Mouse (Mus musculus): ENCODE data around the gene Lasp1. TPM values are rescaled to one million over a fixed set of nuclear protein-coding genes. Genes with fewer than 3 reads are reported as not detected.

Gene Lasp1
- polyA plus RNA-seq, 1 experiment = 167 TPM

DNA sequence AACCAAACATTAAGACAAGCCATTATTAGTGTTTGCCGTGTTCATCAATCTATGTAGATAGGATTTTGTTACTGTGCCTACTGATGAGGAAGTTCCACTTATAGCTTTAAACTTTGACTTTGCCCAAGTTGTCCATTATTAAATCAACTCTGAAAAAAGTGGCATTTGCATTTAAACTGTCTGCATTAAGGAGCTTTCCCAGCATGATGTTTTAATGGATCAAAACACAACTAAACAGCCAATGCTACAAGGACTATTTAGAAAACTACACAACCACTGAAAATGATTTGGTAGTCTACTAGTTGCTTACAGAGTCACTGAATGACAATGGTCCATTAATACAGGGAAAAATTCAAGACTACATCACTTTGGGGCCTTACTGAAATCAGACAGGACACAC lies 19.9 kb upstream of the Lasp1 start:
- Histone ChIP-seq H3K36me3 (ENCODE audit: control insufficient read depth, insufficient read depth, low read length) (peaks cover 49% of the 10 kb centered on the region), H3K27ac (ENCODE audit: control insufficient read depth, insufficient read depth, low read length) (no peak overlapping the region), H3K27me3 (ENCODE audit: control insufficient read depth, insufficient read depth, low read length) (no peaks in the 10 kb centered on the region), H3K4me3 (ENCODE audit: control insufficient read depth, insufficient read depth, low read length) (no peak overlapping the region), H3K4me1 (replicated peaks; ENCODE audit: control insufficient read depth, insufficient read depth, low read length) (peaks cover 6% of the 10 kb centered on the region)
- DNase-seq = no peak
- WGBS = 92% methylated on average over 1 of the region's 1 CpGs
- TF ChIP-seq POLR2A (IDR thresholded peaks at IDR 0.05; ENCODE audit: control insufficient read depth, extremely low read depth, insufficient read depth, low read length, poor library complexity) (no peak), CTCF (IDR thresholded peaks at IDR 0.05; ENCODE audit: borderline replicate concordance, control insufficient read depth, extremely low read depth, insufficient read depth, low read length, poor library complexity) (no peak)

- DNase-seq = no peak
- Histone ChIP-seq H3K36me3 (ENCODE audit: control insufficient read depth, insufficient read depth, low read length) (peaks cover 47% of the 10 kb centered on the region), H3K4me3 (ENCODE audit: control insufficient read depth, insufficient read depth, low read length) (no peak overlapping the region), H3K27ac (ENCODE audit: control insufficient read depth, insufficient read depth, low read length) (no peak overlapping the region), H3K27me3 (ENCODE audit: control insufficient read depth, insufficient read depth, low read length) (no peaks in the 10 kb centered on the region), H3K4me1 (replicated peaks; ENCODE audit: control insufficient read depth, insufficient read depth, low read length) (peaks cover 6% of the 10 kb centered on the region)
- TF ChIP-seq POLR2A (IDR thresholded peaks at IDR 0.05; ENCODE audit: control insufficient read depth, extremely low read depth, insufficient read depth, low read length, poor library complexity) = no peak
- no peak for TF ChIP-seq CTCF (IDR thresholded peaks at IDR 0.05; ENCODE audit: borderline replicate concordance, control insufficient read depth, extremely low read depth, insufficient read depth, low read length, poor library complexity)
- WGBS = 64% methylated on average over 2 of the region's 2 CpGs
Measured at GRCm38 (mm10) chr11:97779968-97780701, 18.7 kb upstream of the Lasp1 start.

GRCm38 (mm10) chr11:97781478-97781831 lies 17.3 kb upstream of the Lasp1 start:
- no peaks in the 10 kb centered on the region for H3K27me3 ChIP-seq (ENCODE audit: control insufficient read depth, insufficient read depth, low read length)
- peak overlapping the region; percentile 85 for H3K4me3 ChIP-seq (ENCODE audit: control insufficient read depth, insufficient read depth, low read length)
- WGBS = 3% methylated on average over 11 of the region's 11 CpGs
- H3K27ac ChIP-seq (ENCODE audit: control insufficient read depth, insufficient read depth, low read length) = peak overlapping the region; percentile 10; the same call in 1 of the 2 replicates
- peaks cover 6% of the 10 kb centered on the region for H3K4me1 ChIP-seq (replicated peaks; ENCODE audit: control insufficient read depth, insufficient read depth, low read length)
- H3K36me3 ChIP-seq (ENCODE audit: control insufficient read depth, insufficient read depth, low read length) = peaks cover 41% of the 10 kb centered on the region
- DNase-seq = no peak
- TF ChIP-seq CTCF (IDR thresholded peaks at IDR 0.05; ENCODE audit: borderline replicate concordance, control insufficient read depth, extremely low read depth, insufficient read depth, low read length, poor library complexity) (no peak), POLR2A (IDR thresholded peaks at IDR 0.05; ENCODE audit: control insufficient read depth, extremely low read depth, insufficient read depth, low read length, poor library complexity) (no peak)

DNA sequence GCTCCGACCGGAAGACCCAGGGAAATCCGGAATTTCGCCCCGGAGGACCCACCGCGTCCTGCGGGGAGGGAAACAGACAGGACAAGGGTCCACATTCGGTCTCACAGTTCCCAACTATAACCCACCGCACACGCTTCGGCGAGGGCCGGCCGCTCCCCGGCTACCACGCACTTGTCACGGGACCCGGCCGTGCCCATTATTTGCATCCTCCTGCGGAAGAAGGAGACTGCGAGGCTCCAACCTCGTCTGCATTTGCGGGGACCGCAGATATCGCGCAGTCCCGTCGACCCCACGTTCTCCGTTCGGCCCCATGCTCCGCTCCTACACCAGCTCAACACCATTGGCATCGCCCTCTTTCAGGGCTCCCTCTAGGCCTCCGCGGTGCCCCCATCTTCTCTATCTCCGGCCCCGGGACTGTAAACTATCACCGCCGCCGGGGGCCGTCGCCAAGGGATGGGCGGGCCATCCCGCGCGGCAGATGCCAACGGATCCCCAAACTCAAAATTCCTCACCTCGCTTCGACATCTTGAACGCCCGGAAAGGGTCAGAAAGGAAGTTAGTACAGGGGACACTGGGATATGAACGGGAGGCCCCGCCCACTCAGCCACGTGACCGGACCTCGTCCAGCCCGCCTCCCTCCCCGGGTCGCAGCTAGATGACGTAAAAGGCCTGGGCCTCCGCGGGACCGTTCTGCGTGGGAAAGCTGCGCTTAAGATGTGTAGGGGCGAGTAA lies 16.8 kb upstream of the Lasp1 start, which contains the start of gene Rpl23:
Rpl23 (minus strand) TSS at position 606 of the 732 bp plus-strand sequence.
- H3K27ac ChIP-seq (ENCODE audit: control insufficient read depth, insufficient read depth, low read length) = peak within 1 kb of the TSS; percentile 10; the same call in 1 of the 2 replicates
- peak within 1 kb of the TSS; percentile 85 for H3K4me3 ChIP-seq (ENCODE audit: control insufficient read depth, insufficient read depth, low read length)
- H3K36me3 ChIP-seq (ENCODE audit: control insufficient read depth, insufficient read depth, low read length) = peaks cover 36% of the 10 kb centered on the region
- DNase-seq = peak; percentile 99
- H3K27me3 ChIP-seq (ENCODE audit: control insufficient read depth, insufficient read depth, low read length) = no peaks in the 10 kb centered on the region
- TF ChIP-seq POLR2A (IDR thresholded peaks at IDR 0.05; ENCODE audit: control insufficient read depth, extremely low read depth, insufficient read depth, low read length, poor library complexity) = peak; percentile 76
- 0 out of 2 replicates have a peak, but pooled peaks have one; percentile 9 for TF ChIP-seq CTCF (IDR thresholded peaks at IDR 0.05; ENCODE audit: borderline replicate concordance, control insufficient read depth, extremely low read depth, insufficient read depth, low read length, poor library complexity)
- under 1% methylated on average over 67 of the region's 67 CpGs for WGBS
- peaks cover 6% of the 10 kb centered on the region for H3K4me1 ChIP-seq (replicated peaks; ENCODE audit: control insufficient read depth, insufficient read depth, low read length)

- whole genome bisulfite sequencing = under 1% methylated on average over 10 of the region's 10 CpGs
- TF ChIP-seq CTCF (IDR thresholded peaks at IDR 0.05; ENCODE audit: borderline replicate concordance, control insufficient read depth, extremely low read depth, insufficient read depth, low read length, poor library complexity) (no peak), POLR2A (IDR thresholded peaks at IDR 0.05; ENCODE audit: control insufficient read depth, extremely low read depth, insufficient read depth, low read length, poor library complexity) (no peak)
- H3K27me3 ChIP-seq (ENCODE audit: control insufficient read depth, insufficient read depth, low read length) = no peaks in the 10 kb centered on the region
- peaks cover 6% of the 10 kb centered on the region for H3K4me1 ChIP-seq (replicated peaks; ENCODE audit: control insufficient read depth, insufficient read depth, low read length)
- H3K27ac ChIP-seq (ENCODE audit: control insufficient read depth, insufficient read depth, low read length) = no peak overlapping the region
- H3K4me3 ChIP-seq (ENCODE audit: control insufficient read depth, insufficient read depth, low read length) = peak overlapping the region; percentile 85
- DNase-seq = no peak
- peaks cover 30% of the 10 kb centered on the region for H3K36me3 ChIP-seq (ENCODE audit: control insufficient read depth, insufficient read depth, low read length)
Measured at GRCm38 (mm10) chr11:97782564-97782895, 16.3 kb upstream of the Lasp1 start.

DNA sequence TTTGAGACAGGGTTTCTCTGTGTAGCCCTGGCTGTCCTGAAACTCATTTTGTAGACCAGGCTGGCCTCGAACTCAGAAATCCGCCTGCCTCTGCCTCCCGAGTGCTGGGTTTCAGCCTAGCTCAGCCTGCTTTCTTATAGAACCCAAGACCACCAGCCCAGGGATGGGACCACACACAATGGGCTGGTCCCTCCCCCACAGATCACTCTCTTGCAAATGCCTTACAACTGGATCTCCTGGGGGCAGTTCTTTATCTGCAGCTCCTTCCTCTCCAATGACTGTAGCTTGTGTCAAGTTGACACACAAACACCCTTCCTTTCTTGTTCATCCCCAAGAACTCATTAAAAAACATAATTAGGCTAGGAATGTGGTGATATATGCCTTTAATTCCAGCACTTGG lies 10.8 kb upstream of the Lasp1 start:
- Histone ChIP-seq H3K4me1 (replicated peaks; ENCODE audit: control insufficient read depth, insufficient read depth, low read length) (no peaks in the 10 kb centered on the region), H3K36me3 (ENCODE audit: control insufficient read depth, insufficient read depth, low read length) (no peaks in the 10 kb centered on the region), H3K4me3 (ENCODE audit: control insufficient read depth, insufficient read depth, low read length) (no peak overlapping the region), H3K27ac (ENCODE audit: control insufficient read depth, insufficient read depth, low read length) (no peak overlapping the region), H3K27me3 (ENCODE audit: control insufficient read depth, insufficient read depth, low read length) (no peaks in the 10 kb centered on the region)
- DNase-seq = no peak
- no peak for TF ChIP-seq CTCF (IDR thresholded peaks at IDR 0.05; ENCODE audit: borderline replicate concordance, control insufficient read depth, extremely low read depth, insufficient read depth, low read length, poor library complexity)
- no peak for TF ChIP-seq POLR2A (IDR thresholded peaks at IDR 0.05; ENCODE audit: control insufficient read depth, extremely low read depth, insufficient read depth, low read length, poor library complexity)
- WGBS = 100% methylated on average over 3 of the region's 3 CpGs

All from thymus, adult 2 months (tissue).